Mouse (Mus musculus): Measurements from ENCODE around the gene Rexo5.

Gene Rexo5

GRCm38 (mm10) chr7:119793586-119794250 lies at the start of gene Rexo5, which contains the start of gene Eri2:
Rexo5 (plus strand) TSS chr7:119794006.
Eri2 (minus strand) TSS chr7:119794058.
- DNase-seq = peak; percentile 87 to 90

DNA sequence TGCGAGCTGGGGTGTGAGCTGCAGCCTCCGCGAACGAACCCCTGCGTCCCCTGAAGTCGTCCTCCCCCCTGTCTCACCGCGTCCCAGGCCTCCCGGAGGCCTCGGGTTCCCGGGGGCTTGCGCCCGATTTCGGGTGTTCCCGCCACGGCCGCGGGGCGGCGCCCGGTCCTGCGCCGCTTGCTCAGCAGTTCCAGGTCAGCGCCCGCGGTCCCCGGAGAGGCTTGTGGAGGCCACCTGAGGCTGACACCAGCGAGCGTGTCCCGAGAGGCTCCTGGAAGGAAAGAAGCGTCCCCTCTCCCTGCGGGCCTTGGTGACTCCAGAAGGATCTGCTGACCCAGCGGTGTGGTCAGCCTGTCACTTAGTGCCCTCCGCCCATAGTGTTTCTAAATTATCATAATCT lies 49.5 kb upstream of the Rexo5 start:
- DNase-seq = no peak

GRCm38 (mm10) chr7:119745869-119746268 lies 47.9 kb upstream of the Rexo5 start:
- no peak for DNase-seq

- no peak for DNase-seq
Measured at GRCm38 (mm10) chr7:119748761-119749160, 45.0 kb upstream of the Rexo5 start.

- no peak for DNase-seq
Measured at GRCm38 (mm10) chr7:119749942-119750341, 43.9 kb upstream of the Rexo5 start.

DNA sequence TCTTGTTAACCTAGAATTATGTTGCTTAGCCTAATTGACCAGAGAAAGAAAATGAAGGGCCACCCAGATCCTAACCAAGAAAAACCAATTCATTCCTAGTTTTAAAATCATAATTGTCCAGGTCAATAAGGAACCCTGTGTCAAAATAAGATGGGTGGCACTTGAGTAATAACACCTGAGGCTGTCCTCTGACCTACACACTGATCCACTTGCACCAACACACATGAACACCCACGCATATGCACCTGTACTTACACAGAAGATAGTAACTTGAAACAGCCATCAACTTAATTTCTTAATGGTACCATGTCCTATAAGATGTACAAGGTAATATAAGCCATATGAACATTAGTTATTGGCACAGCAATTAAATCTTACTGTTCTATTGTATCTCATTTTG lies 40.1 kb upstream of the Rexo5 start:
- no peak for DNase-seq

DNA sequence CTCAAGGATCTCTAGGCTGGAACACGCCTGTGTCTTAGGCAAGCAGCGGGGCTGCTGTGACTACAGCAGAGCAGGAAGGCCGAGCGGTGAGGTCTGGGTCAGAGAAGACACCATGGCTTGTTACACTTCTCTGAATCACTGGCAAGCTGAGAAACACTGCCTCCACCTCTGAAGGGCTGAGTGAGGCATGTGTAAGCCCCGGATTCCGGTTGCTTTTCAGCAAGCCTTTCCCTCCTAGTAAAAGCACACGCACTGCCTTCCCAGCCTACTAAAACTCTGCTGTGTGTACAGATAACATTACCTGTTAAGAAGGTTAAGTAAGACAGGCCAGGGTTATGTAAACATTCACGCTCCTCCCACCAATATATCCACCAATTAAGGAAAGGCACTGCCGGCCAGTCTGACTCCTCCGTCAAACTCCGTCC lies 33.3 kb upstream of the Rexo5 start, which contains the start of gene Acsm3:
Gene Acsm3 (plus strand): TSS at position 397 of the 425 bp plus-strand sequence.
- no peak for DNase-seq

GRCm38 (mm10) chr7:119762166-119762697 lies 31.6 kb upstream of the Rexo5 start:
- no peak for DNase-seq

- no peak for DNase-seq
Measured at GRCm38 (mm10) chr7:119764377-119764776, 29.4 kb upstream of the Rexo5 start.

GRCm38 (mm10) chr7:119766996-119767395 lies 26.8 kb upstream of the Rexo5 start:
- DNase-seq = no peak

- DNase-seq = no peak
Measured at GRCm38 (mm10) chr7:119769895-119770294, 23.9 kb upstream of the Rexo5 start.

GRCm38 (mm10) chr7:119783453-119783852 lies 10.4 kb upstream of the Rexo5 start:
- peak; percentile 21 to 29 for DNase-seq

DNA sequence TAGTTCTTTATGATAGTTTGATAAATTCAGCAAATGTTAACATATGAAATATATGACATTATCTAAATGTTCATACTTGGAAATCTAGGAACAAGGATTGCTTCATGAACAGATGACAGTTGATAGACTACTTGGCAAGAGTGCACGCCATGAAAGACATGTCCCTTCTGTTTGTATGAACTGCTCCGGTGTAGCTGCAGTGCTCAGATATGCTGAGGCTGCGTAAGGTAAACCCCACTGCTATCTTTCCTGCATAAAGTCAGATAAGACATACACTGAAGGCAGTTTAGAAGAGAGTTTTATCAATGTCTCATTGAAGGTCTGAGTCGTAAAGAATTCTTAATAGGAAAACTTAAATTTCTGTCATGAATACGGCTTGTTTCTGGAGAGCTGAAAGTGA lies 8.9 kb upstream of the Rexo5 start:
- DNase-seq = no peak

- DNase-seq = no peak
Measured at GRCm38 (mm10) chr7:119789024-119789423, 4.8 kb upstream of the Rexo5 start.

DNA sequence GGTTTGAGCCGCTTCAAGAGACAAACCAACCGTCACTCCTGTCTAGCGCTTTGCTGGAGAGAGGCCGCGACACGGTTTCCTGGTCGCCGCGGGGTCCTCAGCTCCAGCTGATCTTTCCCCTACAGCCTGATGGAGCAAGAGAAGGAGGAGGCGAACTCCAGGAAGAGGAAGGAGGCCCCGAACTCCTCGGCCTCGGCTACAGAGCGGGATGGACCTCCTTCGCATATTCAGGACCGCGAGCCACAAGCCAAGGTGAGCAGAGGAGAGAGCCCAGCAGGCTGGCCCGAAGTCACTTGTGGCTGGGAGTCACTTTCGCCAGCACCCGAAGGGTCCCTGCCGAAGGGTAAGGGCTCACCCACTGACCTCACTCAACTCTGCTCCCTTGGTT lies 439 bp downstream of the Rexo5 start:
- no peak for DNase-seq

DNA sequence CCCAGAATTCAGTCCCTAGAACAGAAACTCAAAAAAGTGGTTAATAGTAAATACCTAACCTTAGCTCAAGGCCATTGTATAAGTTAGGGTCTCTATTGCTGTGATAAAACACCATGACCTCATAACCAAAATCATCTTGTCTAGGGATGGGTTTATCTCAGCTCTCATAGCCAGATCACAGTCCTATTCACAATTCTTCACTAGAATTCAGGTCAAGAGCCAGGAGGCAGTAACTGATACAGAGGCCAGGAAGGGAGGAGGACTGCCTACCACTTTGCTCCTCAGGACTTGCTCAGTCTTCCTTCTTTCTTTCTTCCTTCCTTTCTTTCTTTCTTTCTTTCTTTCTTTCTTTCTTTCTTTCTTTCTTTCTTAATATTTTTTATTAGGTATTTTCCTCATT lies 1.5 kb downstream of the Rexo5 start:
- no peak for DNase-seq

- DNase-seq = no peak
Measured at GRCm38 (mm10) chr7:119800488-119800887, 6.7 kb downstream of the Rexo5 start.

DNA sequence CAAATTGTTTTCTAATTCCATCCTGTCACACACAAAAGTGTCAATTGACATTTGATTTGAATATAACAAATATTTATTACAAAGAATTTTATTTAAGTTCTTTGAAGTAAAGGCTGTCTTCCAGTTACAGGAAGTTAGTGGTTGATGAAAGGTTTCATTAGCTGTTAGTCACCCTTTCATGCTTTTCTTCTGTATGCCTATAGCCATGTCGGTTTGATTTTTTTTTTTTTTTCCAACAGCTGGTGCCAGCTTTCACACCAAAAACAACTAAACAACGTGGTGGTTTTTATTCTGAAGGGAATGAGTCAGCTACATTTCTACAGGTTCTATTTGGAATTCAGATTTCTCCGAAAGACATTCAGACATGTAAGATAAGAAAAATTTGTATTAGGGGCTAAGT lies 7.2 kb downstream of the Rexo5 start:
- DNase-seq = no peak

DNA sequence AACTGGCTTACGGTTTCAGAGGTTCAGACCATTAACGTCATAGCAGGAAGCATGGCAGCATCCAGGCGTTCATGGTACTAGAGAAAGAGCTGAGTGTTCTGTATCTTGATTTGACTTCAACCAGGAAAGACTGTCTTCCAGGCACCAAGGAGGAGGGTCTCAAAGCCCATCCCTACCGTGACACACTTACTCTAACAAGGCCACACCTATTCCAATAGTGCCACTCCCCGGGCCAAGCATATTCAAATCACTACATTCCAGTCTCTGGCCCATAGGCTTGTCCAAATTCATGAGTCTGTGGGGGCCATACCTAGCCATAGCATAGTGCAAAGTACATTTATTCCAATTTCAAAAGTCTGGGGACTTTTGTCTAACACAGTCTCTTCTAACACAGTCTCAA lies 13.6 kb downstream of the Rexo5 start:
- no peak for DNase-seq

- no peak for DNase-seq
Measured at GRCm38 (mm10) chr7:119808723-119809122, 14.9 kb downstream of the Rexo5 start.

- no peak for DNase-seq
Measured at GRCm38 (mm10) chr7:119835371-119835770, 41.6 kb downstream of the Rexo5 start.

DNA sequence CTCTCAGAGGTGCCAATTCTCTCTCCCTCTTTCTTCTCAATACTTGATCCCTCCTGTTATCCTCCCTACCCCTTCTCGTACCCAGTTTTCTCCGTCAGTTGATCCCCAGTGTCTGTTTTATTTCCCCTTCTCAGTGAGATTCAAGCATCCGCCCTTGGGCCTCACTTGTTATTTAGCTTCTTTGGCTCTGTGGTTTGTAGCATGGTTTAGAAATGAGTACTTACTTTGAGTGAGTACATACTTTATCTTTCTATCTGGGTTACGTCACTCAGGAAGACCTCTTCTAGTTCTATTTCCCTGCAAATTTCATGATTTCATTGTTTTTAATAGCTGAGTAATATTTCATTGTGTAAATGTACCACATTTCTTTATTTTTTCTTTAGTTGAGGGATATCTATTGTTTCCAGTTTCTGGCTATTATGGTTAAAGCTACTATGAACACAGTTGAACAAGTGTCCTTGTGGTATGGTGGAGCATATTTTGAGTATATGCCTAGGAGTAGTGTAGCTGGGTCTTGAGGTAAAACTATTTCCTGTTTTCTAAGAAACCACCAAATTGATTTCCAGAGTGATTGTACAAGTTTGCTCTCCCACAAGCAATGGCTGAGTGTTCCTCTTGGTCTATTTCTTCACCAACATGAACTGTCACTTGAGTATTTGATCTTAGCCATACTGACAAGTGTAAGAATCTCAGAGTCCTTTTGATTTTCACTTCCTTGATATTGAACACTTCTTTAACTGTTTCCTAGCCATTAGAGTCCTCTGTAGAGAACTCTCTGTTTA lies 42.4 kb downstream of the Rexo5 start:
- DNase-seq = no peak

GRCm38 (mm10) chr7:119841820-119842449 lies 48.1 kb downstream of the Rexo5 start:
- no peak for DNase-seq

- no peak for DNase-seq
Measured at GRCm38 (mm10) chr7:119845541-119845940, 51.7 kb downstream of the Rexo5 start.
